Mouse (Mus musculus) E14TG2a.4 (cell line): ENCODE data around the gene Pdcd7.
A peak's percentile ranks its signal among the peaks of the same experiment; 100 is the strongest.
"Not testable (repeated sequence)": the region's sequence is repeated elsewhere in the genome, so short reads cannot be mapped to it uniquely, and the experiment has no call there.

Source experiments
- H3K27me3 ChIP-seq: 2 replicates; pipeline ENCODE4 v1.6.1; 2014; ENCODE audit warnings: low read length, control low read depth; ENCODE audit not compliant: insufficient read depth
- H3K36me3 ChIP-seq: 2 replicates; pipeline ENCODE4 v1.6.1; 2014; ENCODE audit warnings: low read length, control low read depth; ENCODE audit not compliant: insufficient read depth
- H3K4me1 ChIP-seq: replicated peaks from 2 replicates; pipeline ENCODE4 v1.6.1; 2014; ENCODE audit warnings: low read depth, low read length, control low read depth
- H3K4me3 ChIP-seq: replicated peaks from 2 replicates; pipeline ENCODE4 v1.5.1; 2014; ENCODE audit warnings: mild to moderate bottlenecking, low read length
- H3K9me3 ChIP-seq: 2 replicates; pipeline ENCODE4 v1.6.1; 2014; ENCODE audit warnings: low read length, control low read depth
- CTCF ChIP-seq: conservative IDR thresholded peaks from 2 replicates; pipeline ENCODE4 v1.5.1; 2014; ENCODE audit warnings: low read length
- NANOG ChIP-seq: IDR thresholded peaks from 2 replicates; pipeline ENCODE4 v1.6.1; 2014; ENCODE audit warnings: borderline replicate concordance, low read length, mixed read lengths
- POU5F1 ChIP-seq: IDR thresholded peaks from 2 replicates; pipeline ENCODE4 v1.6.1; 2014; ENCODE audit warnings: low read length, borderline replicate concordance

Pdcd7 gene

DNA sequence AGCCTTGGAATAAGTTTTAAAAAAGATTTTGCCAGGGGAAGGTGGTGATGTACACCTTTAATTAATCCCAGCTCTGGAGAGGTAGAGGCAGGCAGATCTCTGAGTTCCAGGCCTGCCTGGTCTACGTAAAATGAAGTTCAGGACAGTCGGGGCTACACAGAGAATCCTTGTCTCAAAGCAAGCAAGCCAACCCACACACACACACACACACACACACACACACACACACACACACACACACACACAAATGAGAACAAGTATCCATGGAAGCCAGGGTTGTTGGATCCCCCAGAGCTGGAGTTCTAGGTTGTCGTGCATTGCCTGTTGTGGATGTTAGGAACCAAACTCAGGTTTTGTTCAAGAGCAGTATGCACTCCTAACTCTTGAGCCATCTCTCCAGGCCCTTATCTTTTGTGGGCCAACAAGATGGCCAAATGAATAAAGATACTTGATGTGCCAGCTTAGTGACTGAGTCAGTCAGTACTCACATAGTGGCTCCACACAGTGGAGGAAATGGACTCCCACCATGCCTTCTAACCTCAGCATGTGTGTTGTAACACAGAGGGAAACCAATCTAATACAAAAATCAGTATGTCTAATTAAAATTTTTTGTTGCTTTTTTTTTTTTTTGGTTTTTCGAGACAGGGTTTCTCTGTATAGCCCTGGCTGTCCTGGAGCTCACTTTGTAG, 33.1 kb upstream of the Pdcd7 start:
- Histone ChIP-seq H3K27me3 (no peaks in the 10 kb centered on the region), H3K36me3 (peaks cover 62% of the 10 kb centered on the region), H3K9me3 (no peaks in the 10 kb centered on the region), H3K4me3 (no peak overlapping the region), H3K4me1 (peaks cover 6% of the 10 kb centered on the region)
- no peak for TF ChIP-seq POU5F1
- TF ChIP-seq CTCF: no peak
- no peak for TF ChIP-seq NANOG

DNA sequence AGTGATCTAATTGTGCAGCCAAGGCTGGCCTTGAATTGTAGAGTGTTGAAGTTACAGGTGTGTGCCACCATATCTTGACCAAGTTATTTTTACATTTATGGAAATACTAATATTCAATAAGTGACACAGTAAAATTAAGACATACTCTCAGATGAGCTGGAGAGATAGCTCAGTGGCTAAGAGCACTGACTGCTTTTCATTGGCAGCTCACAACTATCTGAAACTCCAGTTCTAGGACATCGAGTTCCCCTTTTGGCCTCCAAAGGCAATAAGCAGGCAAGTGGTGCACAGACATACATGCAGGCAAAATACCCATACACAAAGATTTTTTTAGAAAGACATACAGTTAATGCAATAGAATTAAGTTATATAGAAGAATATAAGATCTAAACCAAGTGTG, 32.1 kb upstream of the Pdcd7 start:
- Histone ChIP-seq H3K36me3 (peaks cover 62% of the 10 kb centered on the region), H3K4me3 (no peak overlapping the region), H3K27me3 (no peaks in the 10 kb centered on the region), H3K4me1 (peaks cover 6% of the 10 kb centered on the region), H3K9me3 (no peaks in the 10 kb centered on the region)
- TF ChIP-seq NANOG (no peak), CTCF (no peak), POU5F1 (no peak)

DNA sequence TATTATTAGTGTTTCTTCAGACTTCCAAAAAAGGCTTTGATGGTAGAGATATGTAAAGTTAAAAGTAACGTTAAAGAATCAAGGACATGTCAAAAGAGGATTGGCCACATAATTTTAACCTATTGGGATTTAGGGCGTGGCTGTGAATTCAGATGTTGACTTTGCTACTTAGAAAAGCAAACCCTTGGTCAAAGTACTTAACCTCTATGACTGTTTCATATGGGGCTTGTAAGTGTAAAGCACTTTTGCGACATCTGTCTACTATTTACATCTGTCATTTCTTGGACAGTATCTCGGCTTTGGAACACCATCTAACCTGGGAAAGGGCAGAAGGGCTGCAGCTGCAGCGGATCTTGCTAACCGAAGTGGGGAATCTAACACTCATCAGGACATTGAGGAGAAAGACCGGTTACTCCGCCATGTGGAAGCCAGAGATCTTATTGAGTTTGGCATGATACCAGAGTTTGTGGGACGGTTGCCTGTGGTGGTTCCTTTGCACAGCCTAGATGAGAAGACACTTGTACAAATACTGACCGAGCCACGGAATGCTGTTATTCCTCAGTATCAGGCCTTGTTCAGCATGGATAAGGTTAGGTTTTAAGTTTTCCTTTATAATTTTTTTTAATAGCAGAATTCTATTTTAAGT, 23.5 kb upstream of the Pdcd7 start:
- H3K36me3 ChIP-seq: peaks cover 74% of the 10 kb centered on the region
- H3K4me3 ChIP-seq: no peak overlapping the region
- peaks cover 5% of the 10 kb centered on the region for H3K4me1 ChIP-seq
- no peaks in the 10 kb centered on the region for H3K27me3 ChIP-seq
- TF ChIP-seq POU5F1: no peak
- TF ChIP-seq NANOG: no peak
- TF ChIP-seq CTCF: no peak
- H3K9me3 ChIP-seq: no peaks in the 10 kb centered on the region

DNA sequence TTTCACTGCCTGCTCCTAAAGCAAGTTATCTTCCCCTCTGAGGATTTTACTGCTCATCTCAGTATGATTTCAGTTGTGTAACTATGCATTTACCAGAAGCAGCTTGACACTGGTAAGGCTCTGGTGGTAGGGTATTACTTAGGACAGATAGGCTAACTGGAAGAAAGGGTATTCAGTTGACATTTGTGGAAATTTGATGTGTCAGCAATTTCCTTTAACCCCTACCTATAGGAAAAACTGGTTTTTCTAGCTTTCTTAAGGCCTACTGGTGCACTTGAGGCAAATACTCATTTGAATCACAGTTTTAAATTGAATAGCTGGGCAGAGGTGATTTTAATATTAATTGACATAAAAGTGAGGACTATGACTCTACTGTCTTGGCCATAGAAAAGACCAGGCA, 19.9 kb upstream of the Pdcd7 start:
- TF ChIP-seq NANOG (no peak), POU5F1 (no peak), CTCF (no peak)
- peaks cover 73% of the 10 kb centered on the region for H3K36me3 ChIP-seq
- H3K4me1 ChIP-seq: peaks cover 12% of the 10 kb centered on the region
- no peak overlapping the region for H3K4me3 ChIP-seq
- no peaks in the 10 kb centered on the region for H3K9me3 ChIP-seq
- no peaks in the 10 kb centered on the region for H3K27me3 ChIP-seq

DNA sequence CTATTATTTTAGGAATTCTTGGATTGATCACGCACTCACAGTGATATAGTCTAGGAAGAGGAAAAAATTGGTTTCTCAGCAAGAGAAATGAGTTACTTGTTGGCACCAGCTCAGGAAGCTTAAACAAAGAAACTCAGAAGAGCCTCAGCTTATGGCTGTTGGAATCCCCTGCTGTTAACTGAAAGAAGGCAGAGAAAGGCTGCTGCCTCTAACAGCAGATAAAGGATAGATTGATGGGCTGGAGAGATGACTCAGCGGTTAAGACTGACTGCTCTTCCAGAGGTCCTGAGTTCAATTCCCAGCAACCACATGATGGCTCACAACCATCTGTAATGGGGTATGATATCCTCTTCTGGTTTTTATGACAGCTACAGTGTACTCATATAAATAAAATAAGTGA, 18.5 kb upstream of the Pdcd7 start:
- Histone ChIP-seq H3K36me3 (peaks cover 61% of the 10 kb centered on the region), H3K27me3 (no peaks in the 10 kb centered on the region), H3K4me3 (no peak overlapping the region), H3K4me1 (peaks cover 18% of the 10 kb centered on the region), H3K9me3 (no peaks in the 10 kb centered on the region)
- TF ChIP-seq NANOG (no peak), CTCF (no peak), POU5F1 (no peak)

DNA sequence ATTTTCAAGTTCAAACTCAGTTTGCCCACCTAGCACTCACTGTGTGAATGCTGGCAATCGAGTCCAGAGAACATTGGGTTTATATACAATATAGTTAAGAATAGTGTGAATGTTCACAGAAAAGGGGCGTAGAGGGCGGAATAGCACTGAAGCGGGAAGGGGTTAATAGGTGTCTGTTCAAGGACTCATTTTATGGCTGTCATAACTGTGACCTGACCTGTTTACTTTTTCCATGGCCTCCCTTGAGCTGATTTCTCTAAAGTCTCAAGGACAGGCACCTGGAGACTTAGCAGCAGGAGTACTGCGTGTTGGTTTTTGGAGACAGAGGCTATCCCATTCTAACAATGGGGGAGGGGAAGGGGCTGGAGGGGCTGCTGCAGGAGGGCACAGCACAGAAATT, 11.9 kb upstream of the Pdcd7 start:
- TF ChIP-seq CTCF (no peak), POU5F1 (no peak), NANOG (no peak)
- Histone ChIP-seq H3K4me3 (no peak overlapping the region), H3K27me3 (peaks cover 27% of the 10 kb centered on the region), H3K36me3 (peaks cover 14% of the 10 kb centered on the region), H3K9me3 (no peaks in the 10 kb centered on the region; the same call in 1 of the 2 replicates), H3K4me1 (peaks cover 14% of the 10 kb centered on the region)

DNA sequence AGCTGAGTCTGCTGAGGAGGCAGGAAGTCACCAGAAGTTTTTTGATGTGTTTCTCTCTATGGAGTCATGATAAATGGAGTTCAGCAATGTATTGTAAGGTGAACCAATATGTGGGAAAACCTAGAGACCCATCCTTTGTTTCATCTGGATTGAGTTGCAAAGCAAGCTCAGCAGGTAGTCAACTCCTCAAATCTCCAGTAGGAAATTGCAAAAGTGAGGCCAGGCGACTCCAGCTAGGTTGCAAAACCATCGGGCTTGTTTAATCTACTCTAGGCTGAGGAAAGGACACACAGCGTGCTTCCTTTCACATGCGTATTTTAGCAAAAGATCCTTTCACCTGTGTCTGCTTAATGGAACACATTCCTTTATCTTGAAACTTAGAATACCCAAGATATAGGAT, 6.8 kb upstream of the Pdcd7 start:
- no peaks in the 10 kb centered on the region for H3K36me3 ChIP-seq
- no peak overlapping the region for H3K4me3 ChIP-seq
- peaks cover 15% of the 10 kb centered on the region for H3K4me1 ChIP-seq
- peak; percentile 71; the same call in 1 of the 2 replicates for TF ChIP-seq NANOG
- no peak for TF ChIP-seq POU5F1
- TF ChIP-seq CTCF: no peak
- peaks cover 27% of the 10 kb centered on the region for H3K27me3 ChIP-seq
- H3K9me3 ChIP-seq: peaks cover 7% of the 10 kb centered on the region; the same call in 1 of the 2 replicates

DNA sequence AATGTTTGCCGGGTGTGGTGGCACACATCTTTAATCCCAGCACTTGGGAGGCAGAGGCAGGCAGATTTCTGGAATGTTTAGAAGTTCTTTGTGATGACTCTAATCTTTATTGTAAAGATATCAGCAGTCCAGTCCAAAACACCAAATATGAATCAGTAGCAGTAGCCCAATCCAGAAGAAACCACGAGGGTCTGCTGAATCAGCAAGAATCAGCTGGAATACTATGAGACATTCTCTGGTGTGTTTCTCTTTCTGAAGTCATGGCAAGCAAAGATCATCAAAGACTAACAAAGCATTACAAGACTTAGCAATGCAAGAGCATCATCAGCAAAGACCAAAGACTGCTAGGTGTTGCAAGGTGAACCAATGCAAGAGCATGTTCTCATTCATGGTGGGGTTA, 5.5 kb upstream of the Pdcd7 start:
- no peaks in the 10 kb centered on the region for H3K36me3 ChIP-seq
- H3K4me3 ChIP-seq: no peak overlapping the region
- H3K9me3 ChIP-seq: peaks cover 19% of the 10 kb centered on the region
- H3K27me3 ChIP-seq: peaks cover 21% of the 10 kb centered on the region
- peaks cover 15% of the 10 kb centered on the region for H3K4me1 ChIP-seq
- TF ChIP-seq NANOG (no peak), POU5F1 (no peak), CTCF (no peak)

DNA sequence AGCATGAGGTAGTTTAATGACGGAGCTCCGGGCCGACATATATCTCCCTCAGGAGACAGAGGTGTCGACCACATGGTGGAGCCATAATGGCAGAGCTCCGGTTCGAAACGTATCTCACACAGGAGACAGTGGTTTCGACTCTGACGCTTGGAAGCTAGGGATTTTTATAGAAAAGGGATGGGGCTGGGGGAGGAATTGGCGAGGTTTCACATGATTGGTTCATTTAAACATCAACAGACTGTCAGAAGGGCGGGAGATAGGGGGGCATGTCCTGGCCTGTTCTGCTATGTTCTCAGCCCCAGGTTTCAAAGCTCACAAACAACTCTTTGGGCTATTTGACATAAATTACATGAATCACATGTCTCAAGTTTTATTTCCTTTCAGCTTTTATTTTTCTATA, 465 bp upstream of the Pdcd7 start:
- not testable (repeated sequence) for H3K27me3 ChIP-seq, H3K36me3 ChIP-seq
- Histone ChIP-seq H3K4me1 (peaks cover 30% of the 10 kb centered on the region), H3K4me3 (peak overlapping the region; percentile 96), H3K9me3 (peaks cover 19% of the 10 kb centered on the region)
